Mouse (Mus musculus) MEL (cell line): ENCODE results near the gene Zg16. TPM values are rescaled to one million over a fixed set of nuclear protein-coding genes. Genes with fewer than 3 reads are reported as not detected.

ENCODE experiments used
- DNase-seq: peaks from one replicate; pipeline ENCODE4 v3.0.0; 2011; ENCODE audit warnings: low read depth, low spot score
- H3K27ac ChIP-seq: 2 replicates; pipeline ENCODE4 v1.5.1; 2012; ENCODE audit warnings: low read depth, mild to moderate bottlenecking, control low read depth, low read length, moderate library complexity; ENCODE audit not compliant: control insufficient read depth
- H3K27me3 ChIP-seq, 2 experiments: fragments of 150-350 bp in 1 of 2; sonication (generic) in 1 of 2; 2 replicates each; pipeline ENCODE4 v1.6.1; 2012; ENCODE audit warnings: low read length in 2 of 2, mild to moderate bottlenecking in 2 of 2, improper control_type of control experiment in 1 of 2, moderate library complexity in 1 of 2; ENCODE audit not compliant: insufficient read depth in 2 of 2, control insufficient read depth in 1 of 2
- H3K36me3 ChIP-seq, 2 experiments: 2 replicates each; pipeline ENCODE4 v1.6.1; 2012 to 2014; ENCODE audit warnings: low read length in 2 of 2, improper control_type of control experiment in 1 of 2, inconsistent platforms in 1 of 2, mild to moderate bottlenecking in 1 of 2; ENCODE audit not compliant: insufficient read depth in 2 of 2, control insufficient read depth in 1 of 2
- H3K4me1 ChIP-seq, 2 experiments: fragments of 150-350 bp in 1 of 2; sonication (generic) in 1 of 2; 2 replicates each; pipeline ENCODE4 v1.6.1; 2012; ENCODE audit warnings: low read length in 2 of 2, improper control_type of control experiment in 1 of 2, mild to moderate bottlenecking in 1 of 2; ENCODE audit not compliant: insufficient read depth in 2 of 2, control insufficient read depth in 1 of 2
- H3K4me3 ChIP-seq, 2 experiments: fragments of 150-350 bp in 1 of 2; sonication (generic) in 1 of 2; 2 replicates each; pipeline ENCODE4 v1.5.1; 2012; ENCODE audit warnings: low read depth in 2 of 2, low read length in 2 of 2, mild to moderate bottlenecking in 2 of 2, moderate library complexity in 2 of 2, control low read depth in 1 of 2, improper control_type of control experiment in 1 of 2; ENCODE audit not compliant: control insufficient read depth in 1 of 2, insufficient read depth in 1 of 2
- H3K79me2 ChIP-seq: 2 replicates; pipeline ENCODE4 v1.6.1; 2012; ENCODE audit warnings: mild to moderate bottlenecking, low read length, moderate library complexity; ENCODE audit not compliant: control insufficient read depth, poor library complexity, insufficient read depth
- H3K9ac ChIP-seq: 2 replicates; pipeline ENCODE4 v1.6.1; 2012; ENCODE audit warnings: low read depth, mild to moderate bottlenecking, control low read depth, low read length, moderate library complexity; ENCODE audit not compliant: control insufficient read depth, poor library complexity, severe bottlenecking
- H3K9me3 ChIP-seq: fragments of 150-350 bp; sonication (generic); replicated peaks from 2 replicates; pipeline ENCODE4 v1.6.1; 2012; ENCODE audit warnings: mild to moderate bottlenecking, low read length, improper control_type of control experiment, moderate library complexity; ENCODE audit not compliant: insufficient read depth
- CHD1 ChIP-seq: IDR thresholded peaks from 2 replicates; pipeline ENCODE4 v1.6.1; 2012; ENCODE audit warnings: low read depth, mild to moderate bottlenecking, inconsistent platforms, low read length, improper control_type of control experiment
- CTCF ChIP-seq, 3 experiments: IDR thresholded peaks in 2 of 3; conservative IDR thresholded peaks in 1 of 3; 2 replicates each; pipeline ENCODE4 v1.5.1; 2011 to 2012; ENCODE audit warnings: low read length in 3 of 3, low read depth in 2 of 3, mild to moderate bottlenecking in 2 of 3, improper control_type of control experiment in 1 of 3, inconsistent platforms in 1 of 3, mixed read lengths in 1 of 3, moderate library complexity in 1 of 3; ENCODE audit not compliant: control insufficient read depth in 1 of 3, insufficient read depth in 1 of 3, poor library complexity in 1 of 3, severe bottlenecking in 1 of 3
- E2F4 ChIP-seq: IDR thresholded peaks from 2 replicates; pipeline ENCODE4 v1.6.1; 2011; ENCODE audit warnings: low read depth, low read length, improper control_type of control experiment, borderline replicate concordance
- ELF1 ChIP-seq: IDR thresholded peaks from 2 replicates; pipeline ENCODE4 v1.6.1; 2014; ENCODE audit warnings: low read depth, mild to moderate bottlenecking, inconsistent platforms, low read length, improper control_type of control experiment, moderate library complexity
- EP300 ChIP-seq, 2 experiments: IDR thresholded peaks; 2 replicates each; pipeline ENCODE4 v1.6.1; 2011; ENCODE audit warnings: improper control_type of control experiment in 2 of 2, low read length in 2 of 2, low read depth in 1 of 2, mild to moderate bottlenecking in 1 of 2
- ETS1 ChIP-seq: IDR thresholded peaks from 2 replicates; pipeline ENCODE4 v1.6.1; 2012; ENCODE audit warnings: low read depth, mild to moderate bottlenecking, inconsistent platforms, low read length, improper control_type of control experiment, moderate library complexity
- GATA1 ChIP-seq: IDR thresholded peaks from 2 replicates; pipeline ENCODE4 v1.6.1; 2011; ENCODE audit warnings: low read depth, low read length, improper control_type of control experiment
- HCFC1 ChIP-seq: IDR thresholded peaks from 2 replicates; pipeline ENCODE4 v1.6.1; 2012; ENCODE audit warnings: low read depth, mild to moderate bottlenecking, inconsistent platforms, low read length, improper control_type of control experiment, moderate library complexity
- KAT2A ChIP-seq: conservative IDR thresholded peaks from 2 replicates; pipeline ENCODE4 v1.6.1; 2012; ENCODE audit warnings: low read depth, low read length, improper control_type of control experiment, inconsistent platforms
- MAFK ChIP-seq: IDR thresholded peaks from 2 replicates; pipeline ENCODE4 v1.6.1; 2011; ENCODE audit warnings: low read depth, mild to moderate bottlenecking, low read length, improper control_type of control experiment, borderline replicate concordance
- MAX ChIP-seq: IDR thresholded peaks from 2 replicates; pipeline ENCODE4 v1.6.1; 2011; ENCODE audit warnings: low read length, improper control_type of control experiment
- MAZ ChIP-seq: IDR thresholded peaks from 2 replicates; pipeline ENCODE4 v1.6.1; 2012; ENCODE audit warnings: low read depth, mild to moderate bottlenecking, inconsistent platforms, low read length, improper control_type of control experiment
- MEF2A ChIP-seq: IDR thresholded peaks from 2 replicates; pipeline ENCODE4 v1.6.1; 2014; ENCODE audit warnings: low read depth, mild to moderate bottlenecking, inconsistent platforms, low read length, improper control_type of control experiment; ENCODE audit not compliant: poor library complexity, insufficient replicate concordance, severe bottlenecking; ENCODE audit errors: extremely low read depth
- MXI1 ChIP-seq: IDR thresholded peaks from 2 replicates; pipeline ENCODE4 v1.6.1; 2011; ENCODE audit warnings: mild to moderate bottlenecking, low read depth, low read length, improper control_type of control experiment
- MYB ChIP-seq: IDR thresholded peaks from 2 replicates; pipeline ENCODE4 v1.6.1; 2011; ENCODE audit warnings: mild to moderate bottlenecking, low read depth, low read length, improper control_type of control experiment
- MYC ChIP-seq: IDR thresholded peaks from 2 replicates; pipeline ENCODE4 v1.6.1; 2011; ENCODE audit warnings: low read depth, mild to moderate bottlenecking, low read length, improper control_type of control experiment, moderate library complexity
- NELFE ChIP-seq: IDR thresholded peaks from 2 replicates; pipeline ENCODE4 v1.6.1; 2011; ENCODE audit warnings: low read depth, low read length, improper control_type of control experiment
- POLR2A ChIP-seq, 2 experiments: IDR thresholded peaks; 2 replicates each; pipeline ENCODE4 v1.6.1; 2011 to 2012; ENCODE audit warnings: low read length in 2 of 2, mild to moderate bottlenecking in 2 of 2, control low read depth in 1 of 2, improper control_type of control experiment in 1 of 2, low read depth in 1 of 2, moderate library complexity in 1 of 2; ENCODE audit not compliant: control insufficient read depth in 1 of 2, insufficient read depth in 1 of 2, poor library complexity in 1 of 2
- POLR2AphosphoS2 ChIP-seq: IDR thresholded peaks from 2 replicates; pipeline ENCODE4 v1.6.1; 2011; ENCODE audit warnings: low read length, improper control_type of control experiment
- RAD21 ChIP-seq: IDR thresholded peaks from 2 replicates; pipeline ENCODE4 v1.6.1; 2011; ENCODE audit warnings: mild to moderate bottlenecking, low read depth, low read length, improper control_type of control experiment
- SMC3 ChIP-seq: IDR thresholded peaks from 2 replicates; pipeline ENCODE4 v1.6.1; 2011; ENCODE audit warnings: low read depth, low read length, improper control_type of control experiment
- TAL1 ChIP-seq: IDR thresholded peaks from 2 replicates; pipeline ENCODE4 v1.6.1; 2012; ENCODE audit warnings: mild to moderate bottlenecking, inconsistent platforms, low read length, moderate library complexity, mixed read lengths
- TBP ChIP-seq: IDR thresholded peaks from 2 replicates; pipeline ENCODE4 v1.8.0; 2011; ENCODE audit warnings: low read depth, low read length, improper control_type of control experiment
- TCF12 ChIP-seq: IDR thresholded peaks from 2 replicates; pipeline ENCODE4 v1.6.1; 2014; ENCODE audit warnings: low read depth, mild to moderate bottlenecking, inconsistent platforms, low read length, improper control_type of control experiment, moderate library complexity
- USF1 ChIP-seq: IDR thresholded peaks from 2 replicates; pipeline ENCODE4 v1.6.1; 2014; ENCODE audit warnings: low read depth, mild to moderate bottlenecking, inconsistent platforms, low read length, improper control_type of control experiment, moderate library complexity
- USF2 ChIP-seq, 2 experiments: IDR thresholded peaks; 2 replicates each; pipeline ENCODE4 v1.6.1; 2011 to 2012; ENCODE audit warnings: improper control_type of control experiment in 2 of 2, low read length in 2 of 2, borderline replicate concordance in 1 of 2, inconsistent platforms in 1 of 2, low read depth in 1 of 2, mild to moderate bottlenecking in 1 of 2; ENCODE audit not compliant: insufficient read depth in 1 of 2
- ZC3H11A ChIP-seq: IDR thresholded peaks from 2 replicates; pipeline ENCODE4 v1.6.1; 2012; ENCODE audit warnings: low read depth, mild to moderate bottlenecking, inconsistent platforms, low read length, improper control_type of control experiment
- ZKSCAN1 ChIP-seq: IDR thresholded peaks from 2 replicates; pipeline ENCODE4 v1.6.1; 2012; ENCODE audit warnings: low read depth, mild to moderate bottlenecking, inconsistent platforms, low read length, improper control_type of control experiment, moderate library complexity
- ZMIZ1 ChIP-seq: IDR thresholded peaks from 2 replicates; pipeline ENCODE4 v1.6.1; 2012; ENCODE audit warnings: low read depth, mild to moderate bottlenecking, inconsistent platforms, low read length, improper control_type of control experiment, moderate library complexity
- ZNF384 ChIP-seq: IDR thresholded peaks from 2 replicates; pipeline ENCODE4 v1.6.1; 2012; ENCODE audit warnings: low read depth, mild to moderate bottlenecking, inconsistent platforms, low read length, improper control_type of control experiment
- polyA plus RNA-seq, 2 experiments: library from polyadenylated mRNA; stranded (reverse) in 1 of 2; unstranded in 1 of 2; fragments of >175 nt in 1 of 2; fragments of >200 nt in 1 of 2; gene quantifications; 2 replicates each; pipeline versions ENCODE4 v1.2.1 to v1.2.4; 2012; ENCODE audit warnings: low replicate concordance in 2 of 2, low read depth in 1 of 2; ENCODE audit not compliant: insufficient read length in 2 of 2, insufficient read depth in 1 of 2, missing spikeins in 1 of 2
- total RNA-seq: library from RNA; depleted of rRNA; stranded (reverse); fragments of 300-350 nt; gene quantifications from 2 replicates; pipeline ENCODE4 v1.2.3, GENCODE M21; 2012

Zg16 gene
- total and polyA plus RNA-seq, 3 experiments, result 50.4 to 89.3 TPM; not detected in 1

GRCm38 (mm10) chr7:127014993-127015392 lies 72.1 kb downstream of the Zg16 start:
- peaks cover 0 to 16% of the 10 kb centered on the region in 2 experiments; a peak in 2 of 4 replicates for H3K36me3 ChIP-seq
- no peak overlapping the region for H3K27ac ChIP-seq
- DNase-seq, result no peak
- H3K27me3 ChIP-seq, result no peaks in the 10 kb centered on the region
- no peak overlapping the region for H3K4me3 ChIP-seq
- peaks cover 36% of the 10 kb centered on the region for H3K79me2 ChIP-seq
- no peaks in the 10 kb centered on the region for H3K9me3 ChIP-seq
- no peak overlapping the region; the same call in 1 of the 2 replicates for H3K9ac ChIP-seq
- H3K4me1 ChIP-seq, result peaks cover 0 to 15% of the 10 kb centered on the region in 2 experiments; a peak in 3 of 4 replicates
- TF ChIP-seq E2F4 (no peak), KAT2A (no peak), EP300 (IDR thresholded peaks at IDR 0.05; ENCODE audit: low read depth in 1 of 2, low read length in 2 of 2) (no peak), CTCF (IDR thresholded peaks at IDR 0.05 in 2 of 3, conservative IDR thresholded peaks at IDR 0.05 in 1 of 3; ENCODE audit: control insufficient read depth in 1 of 3, insufficient read depth in 1 of 3, low read depth in 2 of 3, low read length in 3 of 3, poor library complexity in 1 of 3, severe bottlenecking in 1 of 3) (no peak), MAFK (no peak), ZKSCAN1 (no peak)

- H3K4me1 ChIP-seq, result peaks cover 0 to 19% of the 10 kb centered on the region in 2 experiments; a peak in 3 of 4 replicates
- peak within 1 kb of the TSS; percentile 70 for H3K27ac ChIP-seq
- H3K27me3 ChIP-seq, result no peaks in the 10 kb centered on the region
- H3K36me3 ChIP-seq, result peaks cover 0 to 19% of the 10 kb centered on the region in 2 experiments; a peak in 2 of 4 replicates
- peak; percentile 82 for DNase-seq
- H3K9me3 ChIP-seq, result no peaks in the 10 kb centered on the region
- H3K79me2 ChIP-seq, result peaks cover 36% of the 10 kb centered on the region
- peak within 1 kb of the TSS; percentile 94 to 99 for H3K4me3 ChIP-seq
- H3K9ac ChIP-seq, result peak within 1 kb of the TSS; percentile 83
- TF ChIP-seq EP300 (IDR thresholded peaks at IDR 0.05; ENCODE audit: low read depth in 1 of 2, low read length in 2 of 2), result no peak
- TF ChIP-seq USF2 (IDR thresholded peaks at IDR 0.05; ENCODE audit: borderline replicate concordance in 1 of 2, insufficient read depth in 1 of 2, low read depth in 1 of 2, low read length in 2 of 2), result no peak
- no peak for TF ChIP-seq MYB
- TF ChIP-seq TBP, result 0 out of 2 replicates have a peak, but pooled peaks have one; percentile 18
- TF ChIP-seq NELFE, result peak; percentile 48
- no peak for TF ChIP-seq TCF12
- peak in 1 of 2 experiments; percentile 56; a peak in 1 of 4 replicates for TF ChIP-seq POLR2A (IDR thresholded peaks at IDR 0.05; ENCODE audit: control insufficient read depth in 1 of 2, insufficient read depth in 1 of 2, low read depth in 1 of 2, low read length in 2 of 2, poor library complexity in 1 of 2)
- TF ChIP-seq SMC3, result peak; percentile 12; the same call in 1 of the 2 replicates
- TF ChIP-seq MXI1, result peak; percentile 74
- TF ChIP-seq MEF2A, result no peak
- TF ChIP-seq ZC3H11A, result no peak
- TF ChIP-seq MAZ, result peak; percentile 38; the same call in 1 of the 2 replicates
- no peak for TF ChIP-seq MAFK
- TF ChIP-seq CTCF (IDR thresholded peaks at IDR 0.05 in 2 of 3, conservative IDR thresholded peaks at IDR 0.05 in 1 of 3; ENCODE audit: control insufficient read depth in 1 of 3, insufficient read depth in 1 of 3, low read depth in 2 of 3, low read length in 3 of 3, poor library complexity in 1 of 3, severe bottlenecking in 1 of 3), result no peak
- no peak for TF ChIP-seq ZKSCAN1
- no peak for TF ChIP-seq E2F4
- no peak for TF ChIP-seq GATA1
- TF ChIP-seq CHD1, result no peak
- no peak for TF ChIP-seq ZNF384
- TF ChIP-seq ZMIZ1, result peak; percentile 57; the same call in 1 of the 2 replicates
- TF ChIP-seq MYC, result no peak
- peak; percentile 77 for TF ChIP-seq HCFC1
- no peak for TF ChIP-seq ETS1
- 0 out of 2 replicates have a peak, but pooled peaks have one; percentile 30 for TF ChIP-seq MAX
- peak; percentile 85 for TF ChIP-seq POLR2AphosphoS2
- TF ChIP-seq ELF1, result peak; percentile 66
- TF ChIP-seq TAL1, result no peak
- TF ChIP-seq RAD21, result no peak
- TF ChIP-seq KAT2A, result no peak
- TF ChIP-seq USF1, result no peak
These were observed 72.8 kb downstream of the Zg16 start, which contains the start of gene Mvp for GRCm38 (mm10) chr7:127014320-127014719. TSS of gene Mvp (minus strand) at chr7:127014621.
